Mouse (Mus musculus): Measurements from ENCODE around the gene Nfil3.

GRCm38 (mm10) chr13:53000481-53000880 lies 19.6 kb upstream of the Nfil3 start:
- TF ChIP-seq CTCF (IDR thresholded peaks at IDR 0.05; ENCODE audit: borderline replicate concordance, insufficient read depth, low read depth, low read length) (no peak), POLR2A (IDR thresholded peaks at IDR 0.05; ENCODE audit: borderline replicate concordance, insufficient read depth, low read length) (no peak)

Measured in cerebellum, adult 2 months (tissue).